Mouse (Mus musculus): ENCODE measurements around the gene Kcnk5. TPM values are rescaled to one million over a fixed set of nuclear protein-coding genes. Genes with fewer than 3 reads are reported as not detected.

Gene Kcnk5
- polyA plus RNA-seq (2012; rRNA removed): 20.4 and 37.5 TPM in 2 replicates

DNA sequence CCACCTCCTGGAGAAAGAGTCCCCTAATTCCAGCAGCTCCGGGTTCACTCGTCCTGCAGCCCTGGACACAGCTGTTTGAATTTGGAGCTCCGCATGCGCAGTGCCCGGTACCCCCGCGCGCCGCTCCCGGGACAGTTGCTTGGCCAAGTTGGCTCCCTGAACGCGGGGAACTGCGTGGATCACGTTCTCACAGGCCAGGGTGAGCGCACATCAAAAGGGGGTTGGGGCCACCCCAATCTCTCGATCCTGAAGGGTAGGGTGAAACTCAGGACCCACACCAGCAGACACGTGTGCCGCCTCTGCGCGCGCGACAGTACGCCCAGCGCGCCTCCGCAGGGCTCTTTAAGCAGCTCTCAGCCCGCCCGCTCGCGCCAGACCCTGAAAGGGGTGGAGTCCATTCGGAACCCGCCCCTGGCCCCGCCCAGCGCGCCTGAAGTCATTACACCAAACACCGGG is at the start of gene Kcnk5:
Gene Kcnk5 (minus strand): TSS at position 344 of the 456 bp plus-strand sequence.
- no peak for DNase-seq (ENCODE audit: low read depth, low spot score)
- whole genome bisulfite sequencing: under 1% methylated on average over 36 of the region's 36 CpGs

DNA sequence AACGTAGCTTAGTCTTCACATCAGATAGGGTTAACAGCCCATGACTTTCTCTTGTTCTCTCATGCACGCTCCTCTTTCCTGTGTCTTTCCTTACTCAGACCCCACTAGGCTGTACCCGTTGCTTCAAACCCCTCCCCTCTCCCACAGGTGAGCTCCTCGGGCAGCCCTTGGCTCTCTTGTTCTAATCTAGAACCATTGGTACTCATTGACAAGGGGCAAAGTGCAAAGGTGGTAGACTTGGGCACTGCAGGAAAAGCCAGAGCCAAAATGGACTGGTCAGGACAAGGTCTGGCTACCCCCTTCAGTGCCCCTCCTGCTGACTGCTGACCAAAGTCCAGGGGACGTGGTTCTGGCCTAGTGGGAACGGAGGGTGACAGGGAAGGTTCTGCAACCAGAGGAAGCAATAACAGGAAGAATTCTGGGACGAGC is 48.5 kb upstream of the Kcnk5 start:
- DNase-seq (ENCODE audit: low read depth, low spot score): no peak
- 38% methylated on average over 7 of the region's 7 CpGs for WGBS

DNA sequence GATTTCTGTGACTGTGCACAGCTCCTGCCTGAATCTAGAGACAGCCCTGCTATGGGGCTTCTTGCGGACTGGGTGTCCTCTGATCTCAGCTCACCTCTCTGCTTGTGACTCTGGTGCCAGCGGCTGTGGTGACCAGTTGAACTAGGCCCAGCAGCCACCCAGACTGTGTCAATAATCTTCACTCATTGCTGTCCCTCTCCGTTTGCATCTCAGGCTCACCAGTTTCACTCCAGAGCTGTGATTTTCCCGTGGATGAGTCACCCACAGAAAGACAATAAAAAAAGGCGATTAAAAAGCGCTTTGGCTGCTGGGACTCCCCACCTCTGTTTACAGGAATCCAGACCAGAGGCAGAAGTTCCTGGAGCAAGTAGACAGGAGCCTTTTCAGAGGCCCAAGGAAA is 47.8 kb upstream of the Kcnk5 start:
- peak; percentile 86 for DNase-seq (ENCODE audit: low read depth, low spot score)
- 21% methylated on average over 6 of the region's 6 CpGs for WGBS

DNA sequence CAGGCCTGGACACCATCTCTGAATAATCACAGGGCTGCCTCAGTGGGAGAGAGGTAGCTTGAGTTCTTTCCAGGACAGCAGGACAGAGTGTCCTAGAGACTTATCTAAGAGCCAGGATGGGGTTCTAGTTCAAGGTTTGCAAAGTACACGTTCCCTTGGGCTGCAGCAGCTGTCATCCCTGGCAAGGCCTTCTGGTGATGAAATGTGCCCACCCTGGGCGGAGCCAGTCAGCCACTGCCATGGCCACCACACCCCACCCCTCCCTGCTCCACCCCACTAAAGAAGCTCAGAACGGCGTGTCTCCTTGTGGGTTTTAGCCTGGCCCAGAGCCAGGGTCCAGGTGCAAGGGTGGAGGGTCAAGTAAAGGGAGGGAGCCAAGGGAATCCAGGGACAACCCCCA is 46.7 kb upstream of the Kcnk5 start:
- WGBS: 24% methylated on average over 4 of the region's 4 CpGs
- no peak for DNase-seq (ENCODE audit: low read depth, low spot score)

DNA sequence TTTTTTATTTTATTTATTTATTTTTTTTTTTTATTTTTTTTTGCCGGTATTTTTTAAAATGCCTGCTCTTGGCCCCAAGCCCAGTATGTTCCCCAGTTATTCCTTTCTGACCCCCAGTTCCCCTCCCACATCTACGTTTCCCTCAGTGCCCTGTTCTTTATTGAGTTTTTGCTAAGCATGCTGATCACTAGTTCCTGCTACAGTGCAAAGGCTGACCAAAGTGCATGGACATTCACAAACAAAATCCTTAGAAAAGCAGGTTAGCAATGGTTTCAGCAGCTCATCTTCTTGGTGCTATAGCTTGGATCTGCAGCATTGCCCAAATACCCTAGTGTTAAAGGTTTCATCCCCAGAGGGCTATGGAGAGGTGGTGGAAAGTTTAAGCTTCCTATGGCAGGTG is 45.4 kb upstream of the Kcnk5 start:
- WGBS: 29% methylated on average over 2 of the region's 2 CpGs
- DNase-seq (ENCODE audit: low read depth, low spot score): no peak

DNA sequence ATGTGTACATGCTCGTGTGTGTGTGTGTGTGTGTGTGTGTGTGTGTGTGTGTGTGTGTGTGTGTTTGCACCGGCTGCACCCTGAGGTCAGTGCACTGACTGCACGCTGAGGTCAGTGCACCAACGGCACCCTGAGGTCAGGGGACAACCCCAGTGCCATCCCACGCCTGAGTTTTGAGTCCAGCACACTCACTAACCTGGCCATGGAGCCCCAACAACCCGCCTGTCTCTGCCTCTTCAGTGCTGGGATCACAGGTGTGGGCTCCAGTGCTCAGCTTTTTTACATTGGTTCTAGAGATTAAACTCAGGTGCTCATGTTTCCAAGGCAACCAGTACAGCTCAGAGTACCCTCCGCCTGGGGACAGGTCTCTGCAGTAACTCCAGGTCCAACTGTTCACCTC is 44.9 kb upstream of the Kcnk5 start:
- 54% methylated on average over 7 of the region's 7 CpGs for WGBS
- no peak for DNase-seq (ENCODE audit: low read depth, low spot score)

DNA sequence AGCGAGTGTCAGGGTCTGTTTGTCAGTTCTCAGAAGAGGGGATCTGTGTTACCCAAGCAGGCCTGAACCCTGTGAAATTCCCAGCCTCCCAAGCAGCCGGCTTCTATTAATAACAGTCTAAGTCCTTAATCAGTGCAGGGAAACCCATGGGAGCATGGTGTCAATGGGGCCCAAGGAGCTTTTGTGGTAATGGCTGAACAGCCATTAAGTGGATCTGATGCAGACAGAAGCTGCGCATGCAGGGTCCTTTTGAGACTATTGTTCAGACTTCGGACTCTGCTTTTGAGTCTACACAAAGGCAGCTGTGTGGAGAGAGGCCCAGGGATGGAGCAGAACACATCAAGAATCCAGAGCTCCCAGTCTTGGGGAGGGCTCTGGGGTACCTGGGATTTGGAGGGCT is 43.9 kb upstream of the Kcnk5 start:
- DNase-seq (ENCODE audit: low read depth, low spot score): no peak
- whole genome bisulfite sequencing: 78% methylated on average over 4 of the region's 4 CpGs

DNA sequence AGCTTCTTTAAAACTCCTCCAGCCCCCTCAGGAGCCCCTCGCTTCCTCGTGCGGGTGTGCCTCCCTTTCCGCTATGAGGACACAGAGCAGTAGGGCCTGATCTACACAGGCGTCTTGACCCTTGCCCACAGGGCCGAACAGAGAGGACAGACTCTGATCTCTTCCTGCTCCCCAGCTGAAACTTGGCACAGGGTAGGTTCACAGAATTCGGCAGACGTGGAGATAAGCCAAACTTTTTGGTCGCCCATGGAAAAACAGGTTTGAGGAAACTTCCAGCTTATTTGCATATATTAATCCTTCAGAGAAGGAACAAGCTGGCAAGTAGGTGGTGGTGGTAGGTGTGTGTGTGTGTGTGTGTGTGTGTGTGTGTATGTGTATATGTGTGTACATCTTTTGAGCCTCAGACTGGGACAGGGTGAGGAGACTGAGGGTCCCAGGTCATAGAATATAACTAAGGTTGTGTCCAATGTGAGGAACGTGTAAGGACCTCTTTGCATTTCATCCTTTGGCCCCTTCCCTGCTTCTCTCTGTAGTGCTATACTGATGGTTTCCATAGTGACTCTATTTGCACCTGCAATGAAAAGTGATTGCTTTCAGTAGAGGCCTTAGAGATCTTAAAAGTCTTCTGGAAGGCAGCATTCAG is 43.1 kb upstream of the Kcnk5 start:
- 20% methylated on average over 10 of the region's 10 CpGs for WGBS
- no peak for DNase-seq (ENCODE audit: low read depth, low spot score)

DNA sequence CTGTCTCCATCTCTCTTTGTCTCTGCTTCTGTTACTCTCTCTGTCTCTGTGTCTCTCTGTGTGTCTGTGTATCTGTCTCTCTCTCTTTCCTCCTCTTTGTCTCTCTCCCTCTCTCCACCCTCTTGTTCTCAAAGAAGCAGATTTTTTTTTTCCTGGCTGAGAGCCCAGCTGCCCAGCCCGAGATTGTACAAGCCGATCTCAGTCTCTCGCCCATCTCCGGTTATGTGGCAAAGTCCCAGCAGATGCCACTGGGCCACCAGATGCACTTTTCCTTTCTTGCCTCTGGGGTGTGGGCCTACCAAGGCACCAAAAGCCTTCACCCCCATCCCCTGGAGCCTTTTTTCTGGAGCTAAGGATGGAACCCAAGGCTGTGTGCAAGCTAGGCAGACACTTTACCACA is 42.6 kb upstream of the Kcnk5 start:
- WGBS: 7% methylated on average over 4 of the region's 4 CpGs
- no peak for DNase-seq (ENCODE audit: low read depth, low spot score)

DNA sequence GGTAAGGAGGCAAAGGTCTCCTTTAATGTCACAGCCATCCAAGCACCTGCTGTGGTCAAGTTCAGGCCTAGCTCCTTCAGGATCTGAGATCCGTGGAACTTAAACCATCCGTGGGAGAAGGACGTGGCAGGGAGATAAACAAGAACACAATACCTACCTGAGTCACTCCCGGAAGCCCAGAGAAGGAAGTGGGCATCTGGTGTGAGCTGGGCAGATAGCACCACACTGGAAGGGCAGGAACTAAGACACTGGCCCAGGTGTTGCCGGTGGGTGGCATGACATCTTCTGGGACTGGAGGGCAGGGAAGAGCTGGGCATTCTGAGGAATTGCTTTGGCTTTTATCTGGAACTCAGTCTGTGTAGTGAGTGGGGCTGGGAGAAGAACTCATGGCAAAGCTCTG is 41.6 kb upstream of the Kcnk5 start:
- DNase-seq (ENCODE audit: low read depth, low spot score): no peak
- 23% methylated on average over 5 of the region's 5 CpGs for WGBS

DNA sequence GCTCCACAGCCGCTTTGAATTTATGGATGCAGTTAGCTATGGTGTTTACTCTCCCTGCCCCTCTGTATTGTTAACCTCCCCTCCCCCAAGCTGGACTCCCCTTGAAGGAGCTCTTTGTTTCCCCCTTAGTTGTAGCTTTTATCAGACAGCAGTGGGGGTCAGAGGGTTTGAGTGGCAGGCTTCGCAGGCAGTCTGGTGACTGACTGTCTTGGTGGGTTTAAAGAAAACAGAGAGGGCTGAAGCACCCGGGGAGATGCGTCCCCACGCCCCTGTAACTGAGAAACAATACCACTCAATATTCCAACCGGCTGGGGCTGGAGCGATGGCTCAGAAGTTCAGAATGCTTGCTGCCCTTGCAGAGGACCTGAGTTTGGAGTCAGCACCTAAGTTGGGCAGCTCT is 39.5 kb upstream of the Kcnk5 start:
- WGBS: 53% methylated on average over 7 of the region's 7 CpGs
- DNase-seq (ENCODE audit: low read depth, low spot score): no peak

DNA sequence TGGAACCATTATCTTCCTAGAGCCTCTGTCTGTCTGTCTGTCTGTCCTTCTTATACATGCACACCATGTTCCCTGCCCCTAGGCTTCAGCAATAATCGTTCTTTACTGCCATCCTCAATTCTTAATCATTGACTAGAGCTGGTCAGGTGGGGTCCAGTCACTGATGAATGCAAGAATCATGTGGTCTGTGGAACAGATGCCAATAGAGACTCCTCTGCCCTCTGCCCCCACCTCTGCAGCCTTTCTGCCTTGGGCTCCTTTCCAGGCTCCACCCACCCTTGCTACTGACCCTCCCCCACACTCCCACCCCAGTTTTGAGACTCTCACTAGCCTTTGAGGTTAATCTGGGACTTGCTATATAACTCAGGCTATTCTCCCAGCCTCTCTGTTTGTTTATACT is 38.2 kb upstream of the Kcnk5 start:
- no peak for DNase-seq (ENCODE audit: low read depth, low spot score)
- 21% methylated on average over 1 of the region's 1 CpGs for WGBS

DNA sequence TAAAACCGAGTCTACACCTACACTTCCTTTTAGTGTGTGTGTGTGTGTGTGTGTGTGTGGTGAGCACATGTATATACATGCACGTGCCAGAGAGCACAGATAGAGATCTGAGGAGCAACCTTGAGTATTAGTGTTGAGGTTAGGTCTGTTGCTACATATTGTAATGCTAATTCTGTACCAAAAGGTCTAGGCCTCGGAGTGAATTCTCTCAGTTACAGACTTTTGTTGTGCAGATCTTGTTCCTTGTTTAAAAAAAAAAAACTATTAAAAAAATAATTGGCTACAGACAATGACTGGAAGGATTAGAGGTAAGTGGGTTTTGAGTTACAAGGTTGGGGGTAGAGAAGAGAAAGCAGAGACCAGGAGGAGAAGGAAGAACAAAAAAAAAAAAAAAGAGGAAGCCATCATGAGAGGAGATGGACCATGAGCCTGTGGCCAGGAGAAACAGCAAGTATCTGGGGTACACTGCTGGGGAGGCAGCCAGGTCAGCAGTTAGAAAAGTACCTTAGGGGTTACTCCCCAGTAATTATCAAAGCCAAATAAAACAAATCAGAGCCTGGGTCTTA is 35.8 kb upstream of the Kcnk5 start:
- WGBS: 65% methylated on average over 3 of the region's 3 CpGs
- no peak for DNase-seq (ENCODE audit: low read depth, low spot score)

DNA sequence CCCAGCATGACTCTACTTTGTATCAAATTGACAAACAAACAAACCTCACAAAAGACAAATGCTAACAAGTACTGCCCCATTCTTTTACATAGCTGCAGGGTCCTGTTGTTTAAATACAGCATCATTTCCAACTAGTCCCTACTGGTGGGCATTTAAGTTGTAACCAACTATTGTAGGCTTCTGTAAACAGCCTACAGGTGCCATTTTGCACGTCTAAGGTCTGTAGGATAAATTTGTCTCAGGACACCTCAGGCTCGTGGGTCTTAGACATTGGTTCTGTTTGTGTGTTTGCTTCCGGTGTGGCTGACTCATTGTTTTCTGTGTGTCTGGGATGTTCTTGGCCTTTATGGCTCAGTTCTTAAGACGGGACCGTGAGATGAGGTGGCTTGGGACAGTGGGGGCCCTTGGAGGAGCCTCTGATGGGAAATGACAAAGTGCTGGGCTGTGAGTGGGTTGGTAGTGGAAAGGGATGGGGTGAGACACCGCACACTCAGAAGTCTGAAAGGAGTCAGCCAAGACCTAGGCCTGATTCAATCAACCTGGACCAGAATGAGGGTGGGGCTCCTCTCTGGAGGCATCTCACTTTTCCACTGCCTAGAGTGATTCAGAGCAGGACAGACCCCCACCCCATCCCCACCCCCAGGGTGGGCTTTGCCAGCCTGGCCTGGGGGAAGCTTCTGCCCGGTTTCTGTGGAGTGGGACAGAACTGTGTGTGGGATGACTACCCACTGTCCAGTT is 35.1 kb upstream of the Kcnk5 start:
- no peak for DNase-seq (ENCODE audit: low read depth, low spot score)
- 86% methylated on average over 7 of the region's 7 CpGs for WGBS

DNA sequence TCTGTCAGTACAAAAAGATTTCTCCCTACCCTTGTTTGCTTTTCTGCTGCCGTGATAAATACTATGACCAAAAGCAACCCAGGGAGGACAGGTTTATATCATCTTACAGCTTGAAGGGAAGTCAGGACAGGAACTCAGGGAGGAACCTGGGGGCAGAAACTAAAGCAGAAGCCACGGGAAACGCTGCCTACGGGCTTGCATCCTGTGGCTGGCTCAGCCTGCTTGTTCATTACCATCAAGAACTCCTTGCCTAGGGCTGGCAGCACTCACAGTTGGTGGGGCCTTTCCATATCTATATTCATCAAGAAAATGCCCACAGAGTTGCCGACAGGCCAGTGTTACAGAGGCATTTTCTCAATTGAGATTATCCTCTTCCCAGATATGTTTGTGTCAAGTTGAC is 34.2 kb upstream of the Kcnk5 start:
- DNase-seq (ENCODE audit: low read depth, low spot score): no peak
- 37% methylated on average over 5 of the region's 5 CpGs for WGBS

DNA sequence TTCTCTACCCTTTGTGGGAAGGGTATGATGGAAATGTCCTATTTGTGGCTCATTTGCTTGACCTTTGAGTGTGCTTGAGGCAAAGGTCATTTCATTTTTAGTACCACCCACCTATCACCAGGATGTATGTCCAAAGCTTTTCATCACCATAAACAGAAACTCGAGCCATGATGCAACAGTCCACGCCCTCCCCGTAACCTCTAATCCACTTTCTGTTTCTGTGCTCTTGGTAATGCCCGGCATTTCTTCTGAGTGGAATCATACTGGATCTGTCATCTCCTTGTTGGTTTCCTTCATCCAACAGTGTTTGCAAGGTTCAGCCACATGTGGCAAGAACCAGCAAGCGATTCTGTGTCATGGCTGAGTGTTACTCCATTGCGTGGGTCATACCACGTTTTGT is 32.5 kb upstream of the Kcnk5 start:
- 43% methylated on average over 7 of the region's 7 CpGs for WGBS

DNA sequence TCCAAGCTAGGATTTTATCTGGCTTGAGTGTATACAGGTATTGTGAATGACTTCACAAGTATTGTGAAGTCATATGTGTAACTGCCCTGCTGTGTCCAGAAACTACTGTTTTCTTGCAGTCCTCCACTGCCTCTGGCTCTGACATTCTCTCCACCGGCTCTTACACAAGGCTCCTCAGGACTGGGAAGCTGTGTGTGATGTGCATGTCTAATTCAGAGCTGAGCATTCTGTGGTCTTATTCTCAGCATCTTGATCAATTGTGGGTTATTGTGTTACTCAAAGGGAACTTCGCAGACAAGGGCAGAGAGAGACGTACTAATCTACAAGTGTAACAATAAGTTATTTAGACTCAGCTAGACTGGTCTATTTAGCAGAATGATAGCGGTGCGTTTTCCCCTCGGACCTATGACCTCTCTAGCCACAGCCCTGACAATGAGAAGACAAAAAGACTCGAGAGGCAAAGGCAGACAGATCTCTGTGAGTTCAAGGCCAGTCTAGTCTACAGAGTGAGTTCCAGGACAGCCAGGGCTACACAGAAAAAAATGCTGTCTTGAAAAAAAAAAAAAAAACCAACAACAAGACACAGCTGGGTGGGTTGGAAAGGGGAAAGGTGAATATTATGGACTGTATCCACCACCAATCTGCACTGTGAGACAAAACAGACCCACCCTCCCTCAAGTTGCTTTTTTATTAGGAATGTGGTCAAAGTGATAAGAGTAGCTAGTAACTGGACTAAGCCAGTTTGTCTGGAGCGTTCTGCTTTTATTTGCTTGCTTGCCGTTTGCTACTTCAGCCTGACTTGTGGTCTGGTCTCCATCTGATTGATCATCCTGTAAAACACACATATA is 30.4 kb upstream of the Kcnk5 start:
- DNase-seq (ENCODE audit: low read depth, low spot score): no peak
- 59% methylated on average over 9 of the region's 9 CpGs for WGBS

More for the DNA sequence above, 32.5 kb upstream of the Kcnk5 start:
- DNase-seq (ENCODE audit: low read depth, low spot score): no peak

DNA sequence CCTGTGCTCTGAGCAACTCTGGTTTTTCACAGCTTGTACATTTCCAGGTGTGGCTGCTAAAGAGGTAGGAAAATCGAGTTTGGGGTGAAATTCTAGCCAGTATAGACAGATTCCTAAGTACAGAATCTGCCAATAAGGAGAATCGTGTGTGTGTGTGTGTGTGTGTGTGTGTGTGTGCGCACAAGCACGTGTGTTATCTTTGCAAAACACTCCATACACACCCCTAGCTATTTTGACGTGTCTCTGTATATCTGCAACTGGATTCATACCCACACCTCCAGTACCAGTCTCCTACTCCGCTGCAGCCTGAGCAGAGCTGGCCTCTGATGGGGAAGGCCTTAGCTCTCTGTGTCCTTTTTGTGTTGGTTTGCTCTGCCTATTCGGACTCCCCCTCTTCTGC is 28.3 kb upstream of the Kcnk5 start:
- 70% methylated on average over 7 of the region's 7 CpGs for WGBS
- DNase-seq (ENCODE audit: low read depth, low spot score): no peak

DNA sequence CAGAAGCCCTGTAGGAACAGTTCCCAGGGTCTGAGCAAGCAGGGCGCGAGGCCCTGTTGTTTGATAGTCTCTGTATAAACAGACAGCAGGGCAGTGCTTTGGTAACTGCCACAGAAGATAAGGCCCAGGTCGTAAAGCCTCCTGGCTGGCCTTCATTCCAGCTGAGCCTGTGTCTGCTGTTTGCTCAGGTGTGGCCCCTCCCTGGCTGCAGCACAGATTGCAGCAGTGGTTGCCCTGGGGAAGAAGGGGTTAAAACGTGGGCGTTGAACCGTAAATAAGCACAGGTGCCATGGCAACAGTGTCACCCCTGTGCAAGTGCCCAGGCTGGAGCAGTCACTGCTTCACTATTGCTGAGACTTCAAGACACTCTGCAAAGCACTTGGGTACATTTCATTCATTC is 26.8 kb upstream of the Kcnk5 start:
- WGBS: 12% methylated on average over 6 of the region's 6 CpGs
- no peak for DNase-seq (ENCODE audit: low read depth, low spot score)

DNA sequence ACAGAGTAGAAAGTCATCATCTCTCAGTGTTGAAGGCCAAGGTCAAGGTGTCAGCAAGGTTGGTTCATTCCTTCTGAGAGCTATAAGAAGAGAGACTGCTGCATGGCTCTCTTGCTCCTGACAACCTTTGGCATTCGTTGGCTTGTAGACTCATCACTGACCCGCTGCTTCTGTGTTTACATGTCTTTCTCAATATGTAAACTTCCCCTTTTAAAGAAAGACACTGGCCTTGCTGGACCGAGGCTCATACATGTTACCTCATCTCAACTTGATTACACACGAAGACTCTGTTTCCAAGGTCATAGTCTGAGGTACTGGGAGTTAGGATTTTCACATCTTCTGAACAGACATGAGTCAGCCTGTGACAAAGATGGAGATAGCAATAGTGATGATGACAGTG is 24.1 kb upstream of the Kcnk5 start:
- 67% methylated on average over 4 of the region's 4 CpGs for WGBS
- no peak for DNase-seq (ENCODE audit: low read depth, low spot score)

All from large intestine, adult 2 months (tissue).